Mouse (Mus musculus) fat pad, adult 2 months (tissue): ENCODE measurements around the gene Hoxd3.

Experiments used
- DNase-seq: peaks from one replicate; pipeline ENCODE4 v3.0.0-alpha.2; 2011; ENCODE audit warnings: low read depth, low spot score; ENCODE audit errors: extremely low read depth

Hoxd3 gene

GRCm38 (mm10) chr2:74774359-74774758 is 62.6 kb downstream of the Hoxd3 start:
- DNase-seq = no peak

GRCm38 (mm10) chr2:74777536-74778275 is 66.0 kb downstream of the Hoxd3 start:
- DNase-seq = no peak

- DNase-seq = no peak
These were observed 69.7 kb downstream of the Hoxd3 start for GRCm38 (mm10) chr2:74781386-74781785.

GRCm38 (mm10) chr2:74795531-74795930 is 83.8 kb downstream of the Hoxd3 start:
- no peak for DNase-seq
